Mouse (Mus musculus) left cerebral cortex, adult 2 months (tissue): Measurements from ENCODE around the gene Ncs1. TPM values are rescaled to one million over a fixed set of nuclear protein-coding genes. Genes with fewer than 3 reads are reported as not detected.

ENCODE experiments used
- DNase-seq, 2 experiments: peaks; one replicate each; pipeline ENCODE4 v3.0.0; 2021 to 2022; ENCODE audit warnings: low spot score in 2 of 2, mixed read lengths in 1 of 2; ENCODE audit errors: extremely low spot score in 1 of 2
- H3K27ac ChIP-seq: fragments of 200-600 bp; 2 replicates; pipeline ENCODE4 v1.8.1; 2022
- H3K4me3 ChIP-seq: fragments of 200-600 bp; 2 replicates; pipeline ENCODE4 v1.8.1; 2022
- CTCF ChIP-seq: fragments of 200-600 bp; IDR thresholded peaks from 2 replicates; pipeline ENCODE4 v1.8.1; 2022; ENCODE audit warnings: antibody characterized with exemption, mild to moderate bottlenecking, moderate library complexity
- intact Hi-C: fragments of 180-260 bp; cut with DNase I; formaldehyde crosslinking; loops from one replicate; pipeline ENCODE4 v1.15.1; 2025
- total RNA-seq, 2 experiments: library from RNA; stranded (reverse); gene quantifications; 2 replicates each; pipeline ENCODE4 v1.2.3; 2021

Ncs1 gene
- total RNA-seq, 2 experiments from 2014 or later, result 217 to 242 TPM

DNA sequence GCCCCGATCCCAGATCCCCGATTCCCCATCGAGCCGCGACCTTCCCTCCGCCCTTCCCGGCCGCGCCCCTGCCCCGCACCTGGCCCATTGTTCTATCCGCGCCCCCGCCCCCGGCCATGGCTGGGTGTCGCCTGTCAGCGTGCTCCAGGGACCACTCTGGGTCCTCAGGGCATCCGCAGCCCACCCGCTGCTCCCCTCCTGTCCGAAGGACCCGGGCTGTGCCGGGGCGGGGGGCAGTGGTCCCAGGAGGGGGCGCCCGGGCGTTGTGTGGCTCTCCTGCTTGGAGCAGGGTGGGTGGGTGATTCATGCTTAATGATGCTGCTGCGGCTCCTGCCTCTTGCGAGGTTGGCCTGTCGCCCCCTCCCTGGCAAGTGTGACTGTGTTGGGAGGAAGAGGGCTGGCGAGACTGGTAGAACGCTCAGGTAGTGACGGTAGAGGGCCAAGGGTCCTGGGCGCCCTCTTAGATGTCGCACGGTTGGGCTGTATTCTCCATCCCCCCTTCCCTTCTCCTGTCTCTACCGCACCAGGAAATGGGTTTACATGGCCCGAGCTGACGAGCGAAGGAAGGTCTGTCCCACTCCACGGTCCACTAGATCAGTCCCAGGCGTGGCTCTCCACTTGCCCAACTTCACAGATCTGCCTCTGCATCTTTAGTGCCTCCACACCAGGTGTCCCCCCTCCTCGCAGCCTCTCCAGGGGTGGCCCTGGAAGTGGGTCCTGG is 788 bp downstream of the Ncs1 start:
- Histone ChIP-seq H3K4me3 (peak overlapping the region; percentile 78), H3K27ac (peak overlapping the region; percentile 95)
- intact Hi-C loops, result loop anchor here (1.0 to 2.0 kb wide), 2 partner anchors 10 to 44 kb away; no protein-coding TSS in a partner anchor
- DNase-seq, result peak; percentile 64 to 70
- TF ChIP-seq CTCF, result peak; percentile 7

DNA sequence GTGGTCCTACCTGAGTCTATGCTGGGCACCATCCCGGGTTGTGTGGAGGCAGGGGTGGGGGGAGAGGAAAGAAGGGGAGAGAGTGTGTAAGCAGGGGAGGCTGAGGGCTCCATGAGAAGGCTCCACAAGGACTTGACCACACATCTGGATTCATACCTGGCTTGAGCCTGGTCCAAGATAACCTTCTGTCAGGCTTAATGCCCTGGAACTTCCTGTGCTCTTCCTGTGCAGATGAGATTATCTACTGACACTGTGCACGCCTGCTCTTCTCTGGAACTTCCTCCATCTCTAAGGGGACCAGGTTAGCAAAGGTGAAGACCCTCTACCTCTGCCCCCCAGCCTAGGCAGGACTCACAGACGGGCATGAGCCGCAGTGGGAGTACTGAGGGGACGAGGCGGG is 3.2 kb downstream of the Ncs1 start:
- no peak for DNase-seq
- intact Hi-C loops, result no loop called here
- TF ChIP-seq CTCF, result no peak
- H3K27ac ChIP-seq, result no peak overlapping the region
- no peak overlapping the region for H3K4me3 ChIP-seq

- H3K4me3 ChIP-seq, result no peak overlapping the region
- no peak for TF ChIP-seq CTCF
- no peak for DNase-seq
- intact Hi-C loops, result no loop called here
- no peak overlapping the region for H3K27ac ChIP-seq
Measured at GRCm38 (mm10) chr2:31252167-31252566, 6.5 kb downstream of the Ncs1 start.

DNA sequence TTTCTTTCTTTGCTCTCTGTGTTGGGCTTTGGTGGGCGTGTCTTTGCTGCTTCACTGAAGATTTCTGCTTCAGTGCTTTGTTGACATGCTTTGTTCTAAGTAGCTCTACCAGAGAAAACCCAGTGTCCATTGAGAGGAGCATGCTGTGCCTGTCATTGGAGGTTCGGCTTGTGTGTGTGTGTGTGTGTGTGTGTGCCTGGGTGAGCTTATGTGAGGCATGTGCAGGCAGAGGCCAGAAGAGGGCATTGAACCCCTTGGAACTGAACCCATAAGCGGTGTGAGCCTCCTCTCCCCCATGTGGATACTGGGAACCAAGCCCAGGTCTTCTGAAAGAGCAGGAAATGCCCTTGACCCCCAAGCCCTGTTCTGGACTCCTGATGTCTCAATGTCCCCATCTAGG is 7.8 kb downstream of the Ncs1 start:
- Histone ChIP-seq H3K27ac (no peak overlapping the region), H3K4me3 (no peak overlapping the region)
- intact Hi-C loops, result no loop called here
- no peak for DNase-seq
- TF ChIP-seq CTCF, result no peak

GRCm38 (mm10) chr2:31254806-31255205 is 9.2 kb downstream of the Ncs1 start:
- intact Hi-C loops, result no loop called here
- H3K4me3 ChIP-seq, result no peak overlapping the region
- no peak for DNase-seq
- TF ChIP-seq CTCF, result no peak
- H3K27ac ChIP-seq, result no peak overlapping the region

GRCm38 (mm10) chr2:31255952-31256938 is 10.6 kb downstream of the Ncs1 start:
- intact Hi-C loops, result loop anchor here (1.0 kb wide), 1 partner anchor 10 kb away; no protein-coding TSS in a partner anchor
- peak overlapping the region; percentile 96 for H3K27ac ChIP-seq
- TF ChIP-seq CTCF, result peak; percentile 53
- peak overlapping the region; percentile 22; the same call in 1 of the 2 replicates for H3K4me3 ChIP-seq
- DNase-seq, result peak; percentile 70 to 72

- DNase-seq, result peak; percentile 70 to 73
- Histone ChIP-seq H3K27ac (peak overlapping the region; percentile 96), H3K4me3 (peak overlapping the region; percentile 22; the same call in 1 of the 2 replicates)
- TF ChIP-seq CTCF, result no peak
- intact Hi-C loops, result no loop called here
Measured at GRCm38 (mm10) chr2:31257096-31257495, 11.5 kb downstream of the Ncs1 start.

- DNase-seq, result peak; percentile 71 to 78
- TF ChIP-seq CTCF, result no peak
- Histone ChIP-seq H3K27ac (peak overlapping the region; percentile 96), H3K4me3 (peak overlapping the region; percentile 60)
- intact Hi-C loops, result no loop called here
Measured at GRCm38 (mm10) chr2:31258609-31259366, 13.2 kb downstream of the Ncs1 start.

- intact Hi-C loops, result no loop called here
- TF ChIP-seq CTCF, result no peak
- H3K27ac ChIP-seq, result peak overlapping the region; percentile 96
- H3K4me3 ChIP-seq, result peak overlapping the region; percentile 60
- no peak for DNase-seq
Measured at GRCm38 (mm10) chr2:31259367-31259920, 13.8 kb downstream of the Ncs1 start.

GRCm38 (mm10) chr2:31260549-31260948 is 14.9 kb downstream of the Ncs1 start:
- Histone ChIP-seq H3K4me3 (no peak overlapping the region), H3K27ac (peak overlapping the region; percentile 9; the same call in 1 of the 2 replicates)
- intact Hi-C loops, result no loop called here
- TF ChIP-seq CTCF, result no peak
- DNase-seq, result no peak

GRCm38 (mm10) chr2:31263039-31263461 is 17.4 kb downstream of the Ncs1 start:
- intact Hi-C loops, result no loop called here
- DNase-seq, result peak in 1 of 2 experiments; percentile 31
- peak overlapping the region; percentile 70 for H3K27ac ChIP-seq
- no peak for TF ChIP-seq CTCF
- no peak overlapping the region for H3K4me3 ChIP-seq
